Mouse (Mus musculus): ENCODE data around the gene Rell1. TPM values are rescaled to one million over a fixed set of nuclear protein-coding genes. Genes with fewer than 3 reads are reported as not detected.

The Rell1 gene
- polyA plus RNA-seq, 1 experiment, result 3.1 TPM

GRCm38 (mm10) chr5:63879026-63879425 lies 89.7 kb downstream of the Rell1 start:
- H3K9me3 ChIP-seq, result no peaks in the 10 kb centered on the region
- TF ChIP-seq GATA1 (IDR thresholded peaks at IDR 0.05; ENCODE audit: borderline replicate concordance, low read length) (no peak), FLI1 (IDR thresholded peaks at IDR 0.05; ENCODE audit: low read length) (no peak)
- no peak overlapping the region for H3K4me3 ChIP-seq (replicated peaks)
- H3K36me3 ChIP-seq (replicated peaks; ENCODE audit: low read length), result no peaks in the 10 kb centered on the region
- H3K4me1 ChIP-seq, result no peaks in the 10 kb centered on the region
- H3K27me3 ChIP-seq (replicated peaks), result no peaks in the 10 kb centered on the region

- H3K27me3 ChIP-seq (replicated peaks), result no peaks in the 10 kb centered on the region
- H3K4me3 ChIP-seq (replicated peaks), result no peak overlapping the region
- H3K9me3 ChIP-seq, result no peaks in the 10 kb centered on the region
- no peaks in the 10 kb centered on the region for H3K4me1 ChIP-seq
- TF ChIP-seq FLI1 (IDR thresholded peaks at IDR 0.05; ENCODE audit: low read length) (no peak), GATA1 (IDR thresholded peaks at IDR 0.05; ENCODE audit: borderline replicate concordance, low read length) (no peak)
- H3K36me3 ChIP-seq (replicated peaks; ENCODE audit: low read length), result no peaks in the 10 kb centered on the region
Measured at GRCm38 (mm10) chr5:63876081-63876480, 92.6 kb downstream of the Rell1 start.

GRCm38 (mm10) chr5:63874880-63875279 lies 93.8 kb downstream of the Rell1 start:
- TF ChIP-seq GATA1 (IDR thresholded peaks at IDR 0.05; ENCODE audit: borderline replicate concordance, low read length) (no peak), FLI1 (IDR thresholded peaks at IDR 0.05; ENCODE audit: low read length) (no peak)
- no peaks in the 10 kb centered on the region for H3K27me3 ChIP-seq (replicated peaks)
- H3K36me3 ChIP-seq (replicated peaks; ENCODE audit: low read length), result no peaks in the 10 kb centered on the region
- no peaks in the 10 kb centered on the region for H3K4me1 ChIP-seq
- H3K4me3 ChIP-seq (replicated peaks), result no peak overlapping the region
- H3K9me3 ChIP-seq, result no peaks in the 10 kb centered on the region

GRCm38 (mm10) chr5:63872176-63872932 lies 96.3 kb downstream of the Rell1 start:
- H3K4me3 ChIP-seq (replicated peaks), result no peak overlapping the region
- no peaks in the 10 kb centered on the region for H3K36me3 ChIP-seq (replicated peaks; ENCODE audit: low read length)
- no peaks in the 10 kb centered on the region for H3K27me3 ChIP-seq (replicated peaks)
- no peaks in the 10 kb centered on the region for H3K9me3 ChIP-seq
- no peaks in the 10 kb centered on the region for H3K4me1 ChIP-seq
- TF ChIP-seq GATA1 (IDR thresholded peaks at IDR 0.05; ENCODE audit: borderline replicate concordance, low read length) (no peak), FLI1 (IDR thresholded peaks at IDR 0.05; ENCODE audit: low read length) (no peak)

- Histone ChIP-seq H3K4me3 (replicated peaks) (no peak overlapping the region), H3K36me3 (replicated peaks; ENCODE audit: low read length) (no peaks in the 10 kb centered on the region), H3K4me1 (no peaks in the 10 kb centered on the region), H3K27me3 (replicated peaks) (no peaks in the 10 kb centered on the region), H3K9me3 (no peaks in the 10 kb centered on the region)
- TF ChIP-seq FLI1 (IDR thresholded peaks at IDR 0.05; ENCODE audit: low read length), result no peak
- TF ChIP-seq GATA1 (IDR thresholded peaks at IDR 0.05; ENCODE audit: borderline replicate concordance, low read length), result no peak
Measured at GRCm38 (mm10) chr5:63867421-63867820, 101.3 kb downstream of the Rell1 start.

- Histone ChIP-seq H3K9me3 (no peaks in the 10 kb centered on the region), H3K4me3 (replicated peaks) (no peak overlapping the region), H3K4me1 (no peaks in the 10 kb centered on the region), H3K36me3 (replicated peaks; ENCODE audit: low read length) (no peaks in the 10 kb centered on the region), H3K27me3 (replicated peaks) (no peaks in the 10 kb centered on the region)
- TF ChIP-seq GATA1 (IDR thresholded peaks at IDR 0.05; ENCODE audit: borderline replicate concordance, low read length) (no peak), FLI1 (IDR thresholded peaks at IDR 0.05; ENCODE audit: low read length) (no peak)
Measured at GRCm38 (mm10) chr5:63858901-63859300, 109.8 kb downstream of the Rell1 start.

Other genes starting within 250 kb of the Rell1 start
- gene 0610040J01Rik, start 156.5 kb downstream of the Rell1 start, polyA plus RNA-seq (2012; ENCODE audit: insufficient read depth, low replicate concordance), result 1.2 TPM in 1 of 2 replicates, not detected in the other
- gene Pgm2, start 124.1 kb upstream of the Rell1 start, polyA plus RNA-seq (2012; ENCODE audit: insufficient read depth, low replicate concordance), result 21.2 and 33.3 TPM in 2 replicates
- gene Tbc1d1, start 187.4 kb upstream of the Rell1 start, polyA plus RNA-seq (2012; ENCODE audit: insufficient read depth, low replicate concordance), result 3.8 and 5.4 TPM in 2 replicates

Data from megakaryocyte, embryonic 14.5 days (primary cell).